Mouse (Mus musculus): ENCODE measurements around the gene Thra.

- TF ChIP-seq POLR2A (IDR thresholded peaks at IDR 0.05; ENCODE audit: insufficient read depth, low read depth, low read length) (no peak), CTCF (IDR thresholded peaks at IDR 0.05; ENCODE audit: insufficient read depth, low read depth, low read length) (no peak)
These were observed 43.7 kb downstream of the Thra start for GRCm38 (mm10) chr11:98784139-98784538.

All from olfactory bulb, adult 2 months (tissue).